In the genomic region with DNA sequence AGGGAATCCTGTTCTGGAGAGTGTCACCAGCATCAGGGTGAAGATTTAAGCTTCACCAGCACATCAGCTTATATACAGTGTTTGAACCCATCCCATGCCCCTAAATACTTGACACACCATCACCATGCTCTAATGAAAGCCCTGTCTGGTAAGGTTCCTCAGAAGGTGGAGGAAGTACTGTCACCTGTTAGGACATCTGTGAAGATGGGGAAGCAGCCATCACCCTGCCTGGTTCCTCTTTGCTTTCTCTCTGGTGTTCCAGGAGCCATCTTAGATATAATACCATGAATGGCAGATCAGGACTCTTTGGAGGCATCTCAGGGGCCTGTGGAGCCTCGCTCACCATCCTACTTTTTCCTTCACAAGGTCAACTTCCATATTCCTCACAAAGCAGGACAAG, we compare ENCODE assay signal across 30 mouse cellular contexts. TPM values are rescaled to one million over a fixed set of nuclear protein-coding genes. Genes with fewer than 3 reads are reported as not detected.
DNase-seq lines count a peak whose midpoint lies in the region; ATAC-seq and TF ChIP-seq lines count a peak whose summit lies in the region.
"Had no signal": no experiment of that assay in that cellular context is flagged by ENCODE, and none has a peak within 500 bp of the region (broad histone marks: within the 10 kb centered on the region; RNA-seq: fewer than 3 reads in every experiment).

No protein-coding gene starts in this region.

- peaks cover 9% of the 10 kb centered on the region for H3K79me2 ChIP-seq in MEL (ENCODE audit: control insufficient read depth, insufficient read depth, low read length, poor library complexity)

- no peak for TF ChIP-seq RAD21 in MEL (IDR thresholded peaks at IDR 0.05; ENCODE audit: low read depth, low read length)

- H3K9ac ChIP-seq in MEL (ENCODE audit: control insufficient read depth, low read depth, low read length, poor library complexity, severe bottlenecking): no peak overlapping the region
- H3K9ac ChIP-seq in kidney, embryonic 14.5 days (ENCODE audit: low read depth, low read length): no peak overlapping the region
- H3K9ac ChIP-seq: embryonic facial prominence, embryonic 12.5 days; embryonic facial prominence, embryonic 15.5 days; forebrain, postnatal 0 days; heart, embryonic 13.5 days; hindbrain, embryonic 14.5 days had no signal

- 89% methylated on average over 1 of the region's 1 CpGs for WGBS in kidney, embryonic 14.5 days

- H3K9me3 ChIP-seq in MEL (replicated peaks; ENCODE audit: insufficient read depth, low read length): no peaks in the 10 kb centered on the region
- H3K9me3 ChIP-seq in kidney, embryonic 14.5 days (ENCODE audit: control insufficient read depth, low read length): no peaks in the 10 kb centered on the region
- H3K9me3 ChIP-seq: embryonic facial prominence, embryonic 12.5 days; embryonic facial prominence, embryonic 15.5 days; heart, embryonic 10.5 days; heart, embryonic 13.5 days had no signal

- 0 out of 2 replicates have a peak, but pooled peaks have one; percentile 23 for ATAC-seq in monocyte, adult 5-6 weeks (replicated peaks; ENCODE audit: insufficient number of reproducible peaks, low FRiP score, low TSS enrichment, poor library complexity, severe bottlenecking)
- ATAC-seq in kidney, embryonic 14.5 days (ENCODE audit: low FRiP score, low TSS enrichment): no peak
- ATAC-seq: activated CD4-positive, CD25-positive, alpha-beta regulatory T cell, adult 4 months; forebrain, embryonic 14.5 days; forebrain, postnatal 0 days; hindbrain, postnatal 0 days; inflammation-experienced regulatory T-cells, adult 6 months had no signal

- TF ChIP-seq POLR2A in MEL (IDR thresholded peaks at IDR 0.05; ENCODE audit: control insufficient read depth in 1 of 2, insufficient read depth in 1 of 2, low read depth in 1 of 2, low read length in 2 of 2, poor library complexity in 1 of 2): no peak

- H3K4me1 ChIP-seq in MEL (ENCODE audit: control insufficient read depth in 1 of 2, insufficient read depth in 2 of 2, low read length in 2 of 2): peaks cover 6% of the 10 kb centered on the region in 2 experiments
- peaks cover 3% of the 10 kb centered on the region; the same call in 1 of the 2 replicates for H3K4me1 ChIP-seq in kidney, embryonic 14.5 days (ENCODE audit: control insufficient read depth, insufficient read depth, low read length)
- H3K4me1 ChIP-seq: embryonic facial prominence, embryonic 12.5 days had no signal

- DNase-seq in B cell, adult 2 months: peak; percentile 9 to 12
- DNase-seq in MEL (ENCODE audit: low read depth, low spot score): peak; percentile 36
- no peak for DNase-seq in retina, postnatal 1 day
- no peak for DNase-seq in adrenal gland, adult 18-20 months (ENCODE audit: low spot score in 2 of 2)
- DNase-seq: adrenal gland, postnatal 10 days; adrenal gland, postnatal 36 days; cerebellum, adult 18-20 months; cerebellum, adult 9-10 months; cerebellum, postnatal 14 days; forebrain, postnatal 0 days; gastrocnemius, postnatal 25 days; heart, adult 2 months; heart, postnatal 14 days; heart, postnatal 4 days had no signal

- TF ChIP-seq EP300 in MEL (IDR thresholded peaks at IDR 0.05; ENCODE audit: low read depth in 1 of 2, low read length in 2 of 2): no peak

- peaks cover 0 to 17% of the 10 kb centered on the region in 2 experiments; a peak in 2 of 4 replicates for H3K36me3 ChIP-seq in MEL (ENCODE audit: control insufficient read depth in 1 of 2, insufficient read depth in 2 of 2, low read length in 2 of 2)
- H3K36me3 ChIP-seq in kidney, embryonic 14.5 days (ENCODE audit: control insufficient read depth, insufficient read depth, low read length): no peaks in the 10 kb centered on the region
- H3K36me3 ChIP-seq: embryonic facial prominence, embryonic 12.5 days; embryonic facial prominence, embryonic 15.5 days; heart, embryonic 10.5 days; heart, embryonic 13.5 days had no signal

- no peaks in the 10 kb centered on the region for H3K27me3 ChIP-seq in MEL (ENCODE audit: control insufficient read depth in 1 of 2, insufficient read depth in 2 of 2, low read length in 2 of 2)
- H3K27me3 ChIP-seq in kidney, embryonic 14.5 days (ENCODE audit: control insufficient read depth, insufficient read depth, low read length): no peaks in the 10 kb centered on the region
- H3K27me3 ChIP-seq: embryonic facial prominence, embryonic 12.5 days; embryonic facial prominence, embryonic 15.5 days; heart, embryonic 13.5 days had no signal

- H3K27ac ChIP-seq in MEL (ENCODE audit: control insufficient read depth, low read depth, low read length): no peak overlapping the region
- H3K27ac ChIP-seq in kidney, embryonic 14.5 days (ENCODE audit: low read depth, low read length): no peak overlapping the region
- H3K27ac ChIP-seq: embryonic facial prominence, embryonic 12.5 days; embryonic facial prominence, embryonic 15.5 days; heart, adult 2 months; heart, embryonic 10.5 days; heart, embryonic 13.5 days; hindbrain, embryonic 14.5 days; hindbrain, postnatal 0 days had no signal

- no peak overlapping the region for H3K4me3 ChIP-seq in MEL (ENCODE audit: control insufficient read depth in 1 of 2, insufficient read depth in 1 of 2, low read depth in 2 of 2, low read length in 2 of 2)
- no peak overlapping the region for H3K4me3 ChIP-seq in kidney, embryonic 14.5 days (ENCODE audit: low read length)
- H3K4me3 ChIP-seq: embryonic facial prominence, embryonic 12.5 days; embryonic facial prominence, embryonic 15.5 days; heart, adult 2 months; heart, embryonic 10.5 days; heart, embryonic 13.5 days had no signal

- H3K4me2 ChIP-seq in kidney, embryonic 14.5 days (replicated peaks; ENCODE audit: low read depth, low read length): no peak overlapping the region
- H3K4me2 ChIP-seq: embryonic facial prominence, embryonic 12.5 days; embryonic facial prominence, embryonic 15.5 days; heart, embryonic 13.5 days; hindbrain, embryonic 14.5 days had no signal

- TF ChIP-seq CTCF in MEL (IDR thresholded peaks at IDR 0.05 in 2 of 3, conservative IDR thresholded peaks at IDR 0.05 in 1 of 3; ENCODE audit: control insufficient read depth in 1 of 3, insufficient read depth in 1 of 3, low read depth in 2 of 3, low read length in 3 of 3, poor library complexity in 1 of 3, severe bottlenecking in 1 of 3): no peak

TF ChIP-seq in MEL, 35 proteins besides CTCF, POLR2A, EP300 and RAD21:
- TF ChIP-seq ZMIZ1 (IDR thresholded peaks at IDR 0.05; ENCODE audit: low read depth, low read length) (no peak), UBTF (IDR thresholded peaks at IDR 0.05; ENCODE audit: borderline replicate concordance, insufficient read depth, low read depth, low read length) (no peak), RCOR1 (IDR thresholded peaks at IDR 0.05; ENCODE audit: low read depth, low read length) (no peak), CHD2 (IDR thresholded peaks at IDR 0.05; ENCODE audit: low read length) (no peak), MEF2A (IDR thresholded peaks at IDR 0.05; ENCODE audit: extremely low read depth, insufficient replicate concordance, low read depth, low read length, poor library complexity, severe bottlenecking) (no peak), MYB (IDR thresholded peaks at IDR 0.05; ENCODE audit: low read depth, low read length) (no peak), CHD1 (IDR thresholded peaks at IDR 0.05; ENCODE audit: low read depth, low read length) (no peak), SMC3 (IDR thresholded peaks at IDR 0.05; ENCODE audit: low read depth, low read length) (no peak), NELFE (IDR thresholded peaks at IDR 0.05; ENCODE audit: low read depth, low read length) (no peak), POLR2AphosphoS2 (IDR thresholded peaks at IDR 0.05; ENCODE audit: low read length) (no peak), ETS1 (IDR thresholded peaks at IDR 0.05; ENCODE audit: low read depth, low read length) (no peak), E2F4 (IDR thresholded peaks at IDR 0.05; ENCODE audit: borderline replicate concordance, low read depth, low read length) (no peak)
TF ChIP-seq in MEL: peak in this region for 0.

RNA-seq across cellular contexts. Expression of a gene that starts 3.5 kb away (rescaled TPM):
- total RNA-seq in MEL (2012; rRNA removed): 15.6 and 15.7 TPM in 2 replicates
- polyA plus RNA-seq in MEL (2012; ENCODE audit: insufficient read depth in 1 of 2, insufficient read length in 2 of 2, low read depth in 1 of 2, low replicate concordance in 2 of 2, missing spikeins in 1 of 2): 1 to 10 TPM in 1 of 2 experiments, not detected in 1; 9.8 TPM
- total RNA-seq in monocyte, adult 5-6 weeks (2017): 35.7 to 44.4 TPM (median 35.9 TPM) in 3 replicates
- polyA plus RNA-seq in kidney, embryonic 14.5 days (2014; fragmentation: Nextera tagmentation; extraction: Ambion mirVana): 18.0 and 24.4 TPM in 2 replicates
- total RNA-seq in adrenal gland, adult 18-20 months (2021): 10 to 100 TPM; 15.0 to 18.6 TPM

RNA-seq across cellular contexts. Expression of a gene that starts 15.7 kb away (rescaled TPM):
- not detected in 2 replicates for total RNA-seq in MEL (2012; rRNA removed)
- polyA plus RNA-seq in MEL (2012; ENCODE audit: insufficient read depth in 1 of 2, insufficient read length in 2 of 2, low read depth in 1 of 2, low replicate concordance in 2 of 2, missing spikeins in 1 of 2): not detected
- total RNA-seq in monocyte, adult 5-6 weeks (2017): not detected in 3 replicates
- not detected in 2 replicates for polyA plus RNA-seq in kidney, embryonic 14.5 days (2014; fragmentation: Nextera tagmentation; extraction: Ambion mirVana)
- not detected for total RNA-seq in adrenal gland, adult 18-20 months (2021)
- total RNA-seq: adrenal gland, postnatal 10 days; adrenal gland, postnatal 36 days; common myeloid progenitor, adult 5-6 weeks; forebrain, postnatal 0 days; gastrocnemius, adult 8-10 months; gastrocnemius, postnatal 25 days; heart, adult 2 months; heart, postnatal 14 days; heart, postnatal 4 days; hindbrain, postnatal 0 days had no signal
- polyA plus RNA-seq: activated CD4-positive, CD25-positive, alpha-beta regulatory T cell, adult 4 months; forebrain, embryonic 11.5 days; forebrain, embryonic 14.5 days; forebrain, postnatal 0 days; frontal cortex, adult 2 months; gonadal fat pad, adult 2 months; heart, adult 2 months; heart, embryonic 10.5 days; hindbrain, embryonic 14.5 days; hindbrain, postnatal 0 days; inflammation-experienced regulatory T-cells, adult 6 months had no signal

Comparison
In these comparisons a context has a peak if more than half of its experiments do, and no peak if none do; other contexts are left out.
1. DNase-seq: peak in B cell, adult 2 months (2 of 2) and MEL (single experiment); none in retina, postnatal 1 day (single experiment) and adrenal gland, adult 18-20 months (0 of 2).